Mouse (Mus musculus): ENCODE data around the gene Ksr2. TPM values are rescaled to one million over a fixed set of nuclear protein-coding genes. Genes with fewer than 3 reads are reported as not detected.

The Ksr2 gene
- 0.05 and 0.14 TPM in 2 replicates for polyA plus RNA-seq (2012; rRNA removed)

- TF ChIP-seq POLR2A (IDR thresholded peaks at IDR 0.05; ENCODE audit: low read depth, low read length) (no peak), CTCF (IDR thresholded peaks at IDR 0.05; ENCODE audit: extremely low read depth, insufficient read length, insufficient replicate concordance, low read depth, low read length) (no peak)
- H3K36me3 ChIP-seq (ENCODE audit: control insufficient read depth, insufficient read depth, low read length), result no peaks in the 10 kb centered on the region
- H3K27ac ChIP-seq (ENCODE audit: insufficient read depth, low read depth, low read length), result no peak within 1 kb of the TSS
- peaks cover 24% of the 10 kb centered on the region for H3K27me3 ChIP-seq (ENCODE audit: control insufficient read depth, insufficient read depth, low read length)
- H3K4me1 ChIP-seq (ENCODE audit: control insufficient read depth, insufficient read depth, insufficient read length, low read length), result peaks cover 7% of the 10 kb centered on the region; the same call in 1 of the 2 replicates
- WGBS, result 1% methylated on average over 89 of the region's 89 CpGs
- H3K4me3 ChIP-seq (ENCODE audit: low read depth, low read length), result peak within 1 kb of the TSS; percentile 67
These were observed at the start of gene Ksr2 for GRCm38 (mm10) chr5:117413507-117414501. Gene Ksr2, plus strand, starts transcription at chr5:117414000.

DNA sequence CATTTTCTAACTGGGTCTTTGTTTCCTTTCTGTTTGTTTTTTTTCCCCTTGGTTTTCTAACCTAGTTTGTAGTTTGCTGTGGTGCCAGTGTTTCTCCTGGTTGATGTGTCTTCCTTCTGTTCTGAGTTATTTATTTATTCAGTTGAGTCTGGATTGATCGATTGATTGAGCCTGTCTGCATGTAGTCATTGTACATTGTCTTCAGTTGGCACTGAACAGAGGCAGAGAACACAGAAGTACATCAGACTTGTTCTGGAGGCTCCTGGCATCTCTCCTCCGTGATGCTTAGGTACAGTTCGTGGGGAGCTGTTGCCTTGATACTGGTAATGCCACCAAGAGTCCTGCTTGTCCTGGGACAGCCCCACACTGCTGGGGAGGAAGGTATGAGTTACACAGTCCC, 49.0 kb upstream of the Ksr2 start:
- H3K36me3 ChIP-seq (ENCODE audit: control insufficient read depth, insufficient read depth, low read length), result peaks cover 47% of the 10 kb centered on the region
- WGBS, result 57% methylated on average over 3 of the region's 3 CpGs
- H3K4me3 ChIP-seq (ENCODE audit: low read depth, low read length), result peak overlapping the region; percentile 60
- H3K27ac ChIP-seq (ENCODE audit: insufficient read depth, low read depth, low read length), result peak overlapping the region; percentile 82
- H3K4me1 ChIP-seq (ENCODE audit: control insufficient read depth, insufficient read depth, insufficient read length, low read length), result peaks cover 34% of the 10 kb centered on the region
- H3K27me3 ChIP-seq (ENCODE audit: control insufficient read depth, insufficient read depth, low read length), result no peaks in the 10 kb centered on the region
- TF ChIP-seq POLR2A (IDR thresholded peaks at IDR 0.05; ENCODE audit: low read depth, low read length), result no peak
- TF ChIP-seq CTCF (IDR thresholded peaks at IDR 0.05; ENCODE audit: extremely low read depth, insufficient read length, insufficient replicate concordance, low read depth, low read length), result no peak

GRCm38 (mm10) chr5:117365904-117366561, 47.8 kb upstream of the Ksr2 start:
- Histone ChIP-seq H3K27ac (ENCODE audit: insufficient read depth, low read depth, low read length) (peak overlapping the region; percentile 92), H3K27me3 (ENCODE audit: control insufficient read depth, insufficient read depth, low read length) (no peaks in the 10 kb centered on the region), H3K4me1 (ENCODE audit: control insufficient read depth, insufficient read depth, insufficient read length, low read length) (peaks cover 28% of the 10 kb centered on the region), H3K4me3 (ENCODE audit: low read depth, low read length) (peak overlapping the region; percentile 43), H3K36me3 (ENCODE audit: control insufficient read depth, insufficient read depth, low read length) (peaks cover 58% of the 10 kb centered on the region)
- TF ChIP-seq POLR2A (IDR thresholded peaks at IDR 0.05; ENCODE audit: low read depth, low read length) (0 out of 2 replicates have a peak, but pooled peaks have one; percentile 25), CTCF (IDR thresholded peaks at IDR 0.05; ENCODE audit: extremely low read depth, insufficient read length, insufficient replicate concordance, low read depth, low read length) (no peak)
- WGBS, result 67% methylated on average over 13 of the region's 13 CpGs

DNA sequence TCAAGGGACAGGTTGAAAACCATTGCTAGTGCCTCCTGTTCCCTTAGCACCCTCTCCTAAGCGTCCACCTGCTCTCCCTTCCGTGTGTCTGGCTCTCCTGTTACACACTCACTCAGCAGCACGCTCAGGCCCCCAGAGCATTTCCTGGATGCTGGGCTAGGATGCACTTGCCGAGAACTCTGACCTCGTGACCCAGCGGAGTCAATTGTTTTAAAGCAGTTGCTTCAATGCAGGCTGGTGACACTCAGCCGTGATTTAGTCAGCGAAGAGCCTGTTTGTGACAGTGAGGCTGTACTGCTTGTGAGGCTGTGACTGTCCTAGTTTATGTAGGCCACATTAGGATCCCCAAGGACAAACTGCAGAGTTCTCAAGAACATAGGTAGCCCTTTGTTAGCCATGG, 46.6 kb upstream of the Ksr2 start:
- H3K4me3 ChIP-seq (ENCODE audit: low read depth, low read length), result no peak overlapping the region
- 77% methylated on average over 8 of the region's 8 CpGs for WGBS
- peaks cover 19% of the 10 kb centered on the region for H3K4me1 ChIP-seq (ENCODE audit: control insufficient read depth, insufficient read depth, insufficient read length, low read length)
- TF ChIP-seq POLR2A (IDR thresholded peaks at IDR 0.05; ENCODE audit: low read depth, low read length), result no peak
- no peak for TF ChIP-seq CTCF (IDR thresholded peaks at IDR 0.05; ENCODE audit: extremely low read depth, insufficient read length, insufficient replicate concordance, low read depth, low read length)
- no peak overlapping the region for H3K27ac ChIP-seq (ENCODE audit: insufficient read depth, low read depth, low read length)
- no peaks in the 10 kb centered on the region for H3K27me3 ChIP-seq (ENCODE audit: control insufficient read depth, insufficient read depth, low read length)
- peaks cover 68% of the 10 kb centered on the region for H3K36me3 ChIP-seq (ENCODE audit: control insufficient read depth, insufficient read depth, low read length)

GRCm38 (mm10) chr5:117370592-117370991, 43.2 kb upstream of the Ksr2 start:
- Histone ChIP-seq H3K4me3 (ENCODE audit: low read depth, low read length) (no peak overlapping the region), H3K4me1 (ENCODE audit: control insufficient read depth, insufficient read depth, insufficient read length, low read length) (peaks cover 4% of the 10 kb centered on the region), H3K27ac (ENCODE audit: insufficient read depth, low read depth, low read length) (no peak overlapping the region), H3K27me3 (ENCODE audit: control insufficient read depth, insufficient read depth, low read length) (no peaks in the 10 kb centered on the region), H3K36me3 (ENCODE audit: control insufficient read depth, insufficient read depth, low read length) (peaks cover 74% of the 10 kb centered on the region)
- WGBS, result 81% methylated on average over 10 of the region's 10 CpGs
- TF ChIP-seq CTCF (IDR thresholded peaks at IDR 0.05; ENCODE audit: extremely low read depth, insufficient read length, insufficient replicate concordance, low read depth, low read length), result no peak
- TF ChIP-seq POLR2A (IDR thresholded peaks at IDR 0.05; ENCODE audit: low read depth, low read length), result no peak

- no peaks in the 10 kb centered on the region for H3K27me3 ChIP-seq (ENCODE audit: control insufficient read depth, insufficient read depth, low read length)
- H3K4me3 ChIP-seq (ENCODE audit: low read depth, low read length), result no peak overlapping the region
- 93% methylated on average over 9 of the region's 9 CpGs for WGBS
- H3K4me1 ChIP-seq (ENCODE audit: control insufficient read depth, insufficient read depth, insufficient read length, low read length), result no peaks in the 10 kb centered on the region
- H3K36me3 ChIP-seq (ENCODE audit: control insufficient read depth, insufficient read depth, low read length), result peaks cover 71% of the 10 kb centered on the region
- TF ChIP-seq POLR2A (IDR thresholded peaks at IDR 0.05; ENCODE audit: low read depth, low read length) (no peak), CTCF (IDR thresholded peaks at IDR 0.05; ENCODE audit: extremely low read depth, insufficient read length, insufficient replicate concordance, low read depth, low read length) (no peak)
- no peak overlapping the region for H3K27ac ChIP-seq (ENCODE audit: insufficient read depth, low read depth, low read length)
These were observed 40.4 kb upstream of the Ksr2 start for GRCm38 (mm10) chr5:117373418-117373817.

Data from small intestine, adult 2 months (tissue).